Mouse (Mus musculus) limb, embryonic 13.5 days (tissue): ENCODE measurements at regions not wholly inside any gene's neighbourhood (a gene's known extent, or its start where the extent isn't known, plus 50 kb on each side); places are given as distances from the start of the nearest gene placed in this dataset.

Experiments
- ATAC-seq: fragments of 200-750 bp; cut with Nextera tagmentation; 2 replicates; pipeline ENCODE4 v1.8.0; 2017; ENCODE audit warnings: low read depth, moderate number of reproducible peaks, moderate TSS enrichment; ENCODE audit not compliant: low FRiP score
- H3K27ac ChIP-seq: fragments of 300-500 bp; sonication (generic); 2 replicates; pipeline ENCODE4 v1.5.1; 2015; ENCODE audit warnings: inconsistent platforms, mild to moderate bottlenecking, moderate library complexity
- H3K27me3 ChIP-seq: fragments of 300-500 bp; sonication (generic); 2 replicates; pipeline ENCODE4 v1.6.1; 2015; ENCODE audit warnings: mild to moderate bottlenecking, inconsistent platforms
- H3K36me3 ChIP-seq: fragments of 300-500 bp; sonication (generic); 2 replicates; pipeline ENCODE4 v1.6.1; 2015; ENCODE audit warnings: inconsistent platforms, mild to moderate bottlenecking, moderate library complexity
- H3K4me1 ChIP-seq: fragments of 300-500 bp; sonication (generic); 2 replicates; pipeline ENCODE4 v1.6.1; 2015; ENCODE audit warnings: inconsistent platforms
- H3K4me2 ChIP-seq: fragments of 300-500 bp; sonication (generic); replicated peaks from 2 replicates; pipeline ENCODE4 v1.6.1; 2015; ENCODE audit warnings: inconsistent platforms, mild to moderate bottlenecking, moderate library complexity
- H3K4me3 ChIP-seq: fragments of 300-500 bp; sonication (generic); 2 replicates; pipeline ENCODE4 v1.5.1; 2015; ENCODE audit warnings: moderate library complexity, mild to moderate bottlenecking, inconsistent platforms
- H3K9ac ChIP-seq: fragments of 300-500 bp; sonication (generic); 2 replicates; pipeline ENCODE4 v1.6.1; 2015; ENCODE audit warnings: mild to moderate bottlenecking, inconsistent platforms
- H3K9me3 ChIP-seq: fragments of 300-500 bp; sonication (generic); 2 replicates; pipeline ENCODE4 v1.6.1; 2016; ENCODE audit warnings: inconsistent platforms
- WGBS: fragments of 180-500 bp; shearing (Covaris S2); methylation state at CpG from one replicate; pipeline ENCODE4 v1.1.7; 2015; 5-methylcytosine and 5-hydroxymethylcytosine counted together

DNA sequence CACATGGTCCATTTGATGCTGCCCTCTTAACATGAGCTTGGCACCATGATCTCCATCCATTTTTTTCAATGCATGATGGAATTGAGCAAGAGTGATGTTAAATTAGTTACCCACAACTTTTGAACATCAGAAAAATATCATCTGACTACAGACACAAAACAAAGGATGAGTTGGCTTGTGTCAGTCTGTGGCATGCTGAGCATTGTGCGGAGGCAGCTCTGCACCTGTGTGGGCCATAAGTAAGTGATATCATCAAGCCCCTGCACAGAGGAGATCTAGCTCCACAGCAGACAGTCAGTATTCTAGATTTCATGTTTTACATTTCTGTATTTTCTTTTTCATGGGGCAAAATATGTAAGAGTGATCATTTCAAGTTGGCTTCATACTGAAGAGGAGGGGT lies 962.8 kb downstream of the Slc4a3 start:
- WGBS: 96% methylated on average over 1 of the region's 1 CpGs
- Histone ChIP-seq H3K4me2 (no peak overlapping the region), H3K9me3 (no peaks in the 10 kb centered on the region), H3K9ac (no peak overlapping the region), H3K27ac (no peak overlapping the region), H3K27me3 (no peaks in the 10 kb centered on the region), H3K4me1 (no peaks in the 10 kb centered on the region), H3K36me3 (no peaks in the 10 kb centered on the region), H3K4me3 (no peak overlapping the region)
- no peak for ATAC-seq

DNA sequence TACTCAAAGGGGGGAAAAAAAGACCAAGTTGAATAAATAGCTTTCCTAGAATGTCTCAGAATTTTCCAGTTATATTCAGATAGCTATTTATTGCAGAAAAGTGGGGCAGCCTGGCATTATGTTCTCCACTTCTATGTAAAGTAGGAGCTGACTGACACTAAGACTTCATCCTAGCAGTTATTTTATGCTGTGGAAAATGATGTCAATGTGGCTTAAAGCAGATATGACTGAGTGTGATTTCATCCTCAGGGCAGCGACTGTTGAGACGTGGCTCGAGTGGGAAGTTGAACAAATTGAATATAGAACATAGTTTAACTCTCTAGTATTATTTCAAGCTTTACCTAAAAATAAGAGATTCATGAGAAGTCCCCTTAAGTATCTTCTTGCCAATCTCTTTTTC lies 963.4 kb downstream of the Slc4a3 start:
- H3K36me3 ChIP-seq: no peaks in the 10 kb centered on the region
- 92% methylated on average over 3 of the region's 3 CpGs for WGBS
- no peaks in the 10 kb centered on the region for H3K4me1 ChIP-seq
- H3K27ac ChIP-seq: no peak overlapping the region
- H3K9me3 ChIP-seq: no peaks in the 10 kb centered on the region
- H3K27me3 ChIP-seq: no peaks in the 10 kb centered on the region
- H3K9ac ChIP-seq: no peak overlapping the region
- ATAC-seq: no peak
- H3K4me2 ChIP-seq: no peak overlapping the region
- no peak overlapping the region for H3K4me3 ChIP-seq

DNA sequence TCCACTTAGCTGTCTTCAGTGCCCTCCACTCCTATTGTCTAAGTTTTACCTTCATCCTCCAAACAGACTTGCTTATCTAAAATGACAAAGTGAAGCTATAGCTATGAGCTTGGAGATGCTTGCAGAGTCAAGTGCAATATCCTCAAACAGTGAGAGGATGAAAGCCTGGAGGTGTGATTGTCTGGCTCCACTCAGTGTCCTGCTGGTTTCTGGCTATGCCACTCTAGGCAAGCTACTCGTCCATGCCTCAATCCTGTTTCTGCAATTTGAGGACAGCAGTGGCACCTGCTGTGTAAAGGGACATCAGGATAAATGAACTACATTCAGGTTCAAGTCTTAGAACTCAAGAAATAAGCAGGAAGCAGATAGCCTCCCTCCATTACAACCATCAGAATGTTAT lies 966.1 kb downstream of the Slc4a3 start:
- Histone ChIP-seq H3K36me3 (no peaks in the 10 kb centered on the region), H3K4me3 (no peak overlapping the region), H3K4me1 (no peaks in the 10 kb centered on the region), H3K27ac (no peak overlapping the region), H3K27me3 (no peaks in the 10 kb centered on the region), H3K9ac (no peak overlapping the region), H3K4me2 (no peak overlapping the region), H3K9me3 (no peaks in the 10 kb centered on the region)
- ATAC-seq: no peak
- 62% methylated on average over 1 of the region's 1 CpGs for WGBS

DNA sequence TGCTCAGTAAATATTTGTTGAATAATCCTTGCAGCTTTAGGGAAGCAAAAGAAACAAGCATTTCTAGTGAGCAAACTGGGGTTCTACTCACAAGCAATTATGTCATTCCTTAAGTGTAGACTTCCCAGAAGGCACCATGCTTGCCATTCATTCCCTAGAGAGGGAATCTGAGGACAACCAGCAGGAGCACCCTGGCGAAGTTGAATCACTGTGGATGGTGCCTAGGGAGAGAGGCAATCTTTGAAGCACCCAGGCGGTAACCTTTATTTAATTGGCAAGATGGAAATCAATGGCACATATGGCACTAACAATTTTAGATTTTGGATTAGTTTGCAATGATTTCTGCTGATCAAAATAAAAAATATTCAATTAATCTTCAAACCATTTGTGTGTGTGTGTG lies 967.4 kb downstream of the Slc4a3 start:
- H3K4me2 ChIP-seq: no peak overlapping the region
- H3K36me3 ChIP-seq: no peaks in the 10 kb centered on the region
- 91% methylated on average over 2 of the region's 2 CpGs for WGBS
- H3K27ac ChIP-seq: no peak overlapping the region
- no peaks in the 10 kb centered on the region for H3K27me3 ChIP-seq
- no peak overlapping the region for H3K4me3 ChIP-seq
- H3K9me3 ChIP-seq: no peaks in the 10 kb centered on the region
- ATAC-seq: no peak
- no peak overlapping the region for H3K9ac ChIP-seq
- H3K4me1 ChIP-seq: no peaks in the 10 kb centered on the region

DNA sequence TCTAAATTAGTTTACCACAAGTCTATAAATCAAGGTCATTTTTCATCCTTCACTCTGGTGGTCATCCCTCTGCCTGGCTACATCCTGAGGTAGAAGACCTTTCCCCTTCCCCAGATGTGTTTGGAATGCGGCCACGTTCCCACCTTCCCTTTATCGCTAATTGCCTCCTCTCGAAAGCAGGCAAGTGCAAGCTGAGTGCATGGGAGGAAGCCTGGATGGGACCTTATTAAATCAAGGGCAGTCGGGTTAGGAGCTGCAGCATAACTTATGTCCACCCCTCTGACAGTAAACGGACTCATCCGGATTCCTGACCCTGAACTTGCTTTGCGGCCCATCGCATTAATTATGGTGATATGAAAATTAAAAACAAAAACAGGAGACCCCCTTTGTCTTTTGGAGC lies 983.5 kb downstream of the Slc4a3 start:
- H3K27ac ChIP-seq: no peak overlapping the region
- no peaks in the 10 kb centered on the region for H3K36me3 ChIP-seq
- no peak overlapping the region for H3K4me3 ChIP-seq
- 29% methylated on average over 9 of the region's 9 CpGs for WGBS
- H3K4me1 ChIP-seq: peaks cover 23% of the 10 kb centered on the region
- H3K9ac ChIP-seq: no peak overlapping the region
- H3K9me3 ChIP-seq: no peaks in the 10 kb centered on the region
- no peak overlapping the region for H3K4me2 ChIP-seq
- ATAC-seq: no peak
- H3K27me3 ChIP-seq: no peaks in the 10 kb centered on the region

DNA sequence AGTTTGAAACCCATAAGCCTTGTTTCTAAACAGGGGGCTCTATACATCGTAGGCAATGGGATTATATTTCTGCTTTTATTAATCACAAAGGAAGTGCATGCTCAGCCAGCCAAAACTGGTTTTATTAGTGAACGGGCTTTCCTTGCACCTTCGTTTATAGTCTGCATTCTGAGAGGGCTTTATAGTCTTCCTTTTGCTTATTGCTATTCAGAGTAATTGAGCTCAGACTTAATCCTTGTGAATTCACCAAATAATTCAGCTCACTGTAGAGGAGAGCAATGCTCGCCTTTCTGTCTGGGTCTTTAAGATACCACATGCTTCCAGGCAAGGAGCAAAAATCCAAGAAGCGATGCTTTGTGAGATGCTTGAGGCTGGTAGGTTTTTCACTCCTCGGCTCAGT lies 984.3 kb downstream of the Slc4a3 start:
- H3K4me3 ChIP-seq: no peak overlapping the region
- H3K27me3 ChIP-seq: no peaks in the 10 kb centered on the region
- ATAC-seq: peak; percentile 78
- H3K4me1 ChIP-seq: peaks cover 27% of the 10 kb centered on the region
- WGBS: 26% methylated on average over 6 of the region's 6 CpGs
- H3K9ac ChIP-seq: no peak overlapping the region
- H3K4me2 ChIP-seq: no peak overlapping the region
- H3K36me3 ChIP-seq: no peaks in the 10 kb centered on the region
- peak overlapping the region; percentile 40; the same call in 1 of the 2 replicates for H3K27ac ChIP-seq
- no peaks in the 10 kb centered on the region for H3K9me3 ChIP-seq

DNA sequence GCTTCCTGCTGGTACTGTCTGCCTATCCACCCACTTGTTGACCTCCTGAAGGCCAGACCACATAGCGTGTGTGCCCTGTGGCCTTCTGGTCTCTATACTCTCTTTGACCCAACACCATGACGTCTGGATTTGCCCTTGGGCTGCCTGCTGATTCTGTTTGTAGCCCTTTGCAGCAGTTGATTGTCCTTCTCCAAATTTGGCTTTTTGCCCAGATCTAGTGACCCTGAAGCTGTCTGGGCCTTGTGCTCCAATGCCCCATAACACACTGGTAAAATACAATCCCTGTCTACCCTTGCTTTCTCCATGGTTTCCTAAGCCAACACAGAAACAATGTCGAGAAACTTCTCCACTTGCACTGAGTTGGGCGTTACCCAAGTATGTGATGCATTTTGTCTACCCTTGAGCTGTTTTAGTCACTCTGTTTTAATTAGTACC lies 979.3 kb downstream of the Epha4 start:
- Histone ChIP-seq H3K9me3 (no peaks in the 10 kb centered on the region), H3K27me3 (no peaks in the 10 kb centered on the region), H3K4me1 (peaks cover 15% of the 10 kb centered on the region), H3K27ac (no peak overlapping the region), H3K4me3 (no peak overlapping the region), H3K4me2 (no peak overlapping the region), H3K9ac (no peak overlapping the region), H3K36me3 (no peaks in the 10 kb centered on the region)
- 46% methylated on average over 4 of the region's 4 CpGs for WGBS
- ATAC-seq: no peak

DNA sequence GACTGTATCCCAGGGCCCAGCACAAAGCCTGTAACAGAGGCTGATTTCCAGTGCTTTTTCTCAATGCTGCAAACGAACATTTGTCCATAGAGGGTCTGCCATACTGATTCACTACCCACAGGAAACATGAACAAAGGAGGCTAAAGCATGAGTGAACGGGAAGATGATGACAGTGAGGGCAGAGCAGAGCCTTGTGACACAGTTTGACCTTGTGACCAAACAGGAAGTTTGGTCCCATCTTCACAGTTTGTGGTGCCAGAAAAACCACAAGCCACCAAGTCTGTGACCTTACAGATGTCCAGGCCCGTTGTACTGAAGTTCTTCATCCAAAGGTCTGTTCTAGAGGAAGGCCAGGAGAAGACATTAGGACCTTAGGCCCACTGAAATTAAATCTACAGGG lies 974.4 kb downstream of the Epha4 start:
- H3K4me3 ChIP-seq: no peak overlapping the region
- no peak overlapping the region for H3K9ac ChIP-seq
- no peak overlapping the region for H3K27ac ChIP-seq
- ATAC-seq: no peak
- H3K9me3 ChIP-seq: no peaks in the 10 kb centered on the region
- H3K36me3 ChIP-seq: no peaks in the 10 kb centered on the region
- no peaks in the 10 kb centered on the region for H3K27me3 ChIP-seq
- no peak overlapping the region for H3K4me2 ChIP-seq
- H3K4me1 ChIP-seq: peaks cover 11% of the 10 kb centered on the region; the same call in 1 of the 2 replicates
- 71% methylated on average over 3 of the region's 3 CpGs for WGBS

DNA sequence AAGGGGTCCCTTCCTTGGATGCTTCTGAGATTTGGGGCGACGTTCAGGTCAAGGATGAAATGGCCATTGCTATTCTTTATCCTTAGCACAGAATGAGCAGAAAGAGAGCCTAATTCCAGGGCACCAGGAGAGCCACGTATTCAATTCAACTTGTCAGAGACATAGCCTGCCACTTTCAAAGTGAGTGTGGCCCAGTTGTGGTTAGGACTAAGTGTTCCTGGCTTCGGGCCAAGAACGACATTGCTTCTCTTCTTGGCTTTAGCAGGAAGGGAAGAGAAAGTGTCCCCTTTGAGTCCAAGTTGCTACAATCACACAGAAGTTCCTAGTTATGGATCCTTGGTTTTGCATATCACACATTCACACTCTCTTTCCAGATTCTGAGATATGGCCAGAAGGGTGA lies 964.0 kb downstream of the Epha4 start:
- 58% methylated on average over 5 of the region's 5 CpGs for WGBS
- Histone ChIP-seq H3K27ac (no peak overlapping the region), H3K9ac (no peak overlapping the region), H3K4me1 (peaks cover 5% of the 10 kb centered on the region), H3K4me3 (no peak overlapping the region), H3K27me3 (no peaks in the 10 kb centered on the region), H3K4me2 (no peak overlapping the region), H3K36me3 (no peaks in the 10 kb centered on the region), H3K9me3 (no peaks in the 10 kb centered on the region)
- no peak for ATAC-seq

DNA sequence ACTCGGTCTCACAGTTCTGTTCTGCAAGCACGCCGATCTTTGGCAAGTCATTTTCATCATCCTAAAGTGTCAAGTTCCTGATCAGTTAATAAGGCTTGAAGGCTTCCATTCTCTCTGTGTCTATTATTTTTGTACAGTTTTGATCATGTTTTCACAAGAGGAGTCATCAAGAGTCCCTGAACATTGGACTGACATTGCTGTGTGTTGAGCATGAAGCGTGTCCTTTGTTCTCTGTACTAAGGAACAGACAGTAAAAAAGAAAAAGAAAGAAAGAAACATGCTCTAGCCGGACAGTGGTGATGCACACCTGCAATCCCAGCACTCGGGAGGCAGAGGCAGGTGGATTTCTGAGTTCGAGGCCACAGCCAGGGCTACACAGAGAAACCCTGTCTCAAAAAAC lies 955.4 kb downstream of the Epha4 start:
- H3K9ac ChIP-seq: no peak overlapping the region
- H3K27ac ChIP-seq: no peak overlapping the region
- 91% methylated on average over 7 of the region's 7 CpGs for WGBS
- H3K36me3 ChIP-seq: no peaks in the 10 kb centered on the region
- no peaks in the 10 kb centered on the region for H3K9me3 ChIP-seq
- ATAC-seq: no peak
- no peak overlapping the region for H3K4me2 ChIP-seq
- H3K27me3 ChIP-seq: no peaks in the 10 kb centered on the region
- no peaks in the 10 kb centered on the region for H3K4me1 ChIP-seq
- no peak overlapping the region for H3K4me3 ChIP-seq

DNA sequence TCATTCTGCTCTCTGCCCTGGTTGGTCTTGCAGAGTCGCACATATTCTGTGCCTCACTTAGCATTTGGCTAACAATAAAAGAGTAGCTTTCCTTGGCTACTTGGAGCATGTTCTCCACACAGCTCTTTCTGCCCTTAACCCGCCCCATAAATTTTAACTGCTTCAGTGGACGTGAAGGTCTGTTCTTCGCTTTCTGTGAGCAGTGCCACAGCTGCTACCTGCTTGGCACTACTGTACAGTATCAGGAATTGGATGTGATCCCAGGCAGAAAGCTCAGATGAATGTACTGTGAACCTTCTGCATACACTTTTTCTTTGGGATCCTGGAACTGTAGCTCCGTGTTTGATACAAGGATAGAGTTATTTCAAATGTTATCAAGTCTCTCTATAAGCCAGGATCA lies 939.4 kb downstream of the Epha4 start:
- Histone ChIP-seq H3K27me3 (no peaks in the 10 kb centered on the region), H3K27ac (no peak overlapping the region), H3K4me2 (no peak overlapping the region), H3K36me3 (no peaks in the 10 kb centered on the region), H3K4me1 (peaks cover 8% of the 10 kb centered on the region), H3K9me3 (no peaks in the 10 kb centered on the region), H3K9ac (no peak overlapping the region), H3K4me3 (no peak overlapping the region)
- 30% methylated on average over 5 of the region's 5 CpGs for WGBS
- ATAC-seq: no peak; the same call in 1 of the 2 replicates

DNA sequence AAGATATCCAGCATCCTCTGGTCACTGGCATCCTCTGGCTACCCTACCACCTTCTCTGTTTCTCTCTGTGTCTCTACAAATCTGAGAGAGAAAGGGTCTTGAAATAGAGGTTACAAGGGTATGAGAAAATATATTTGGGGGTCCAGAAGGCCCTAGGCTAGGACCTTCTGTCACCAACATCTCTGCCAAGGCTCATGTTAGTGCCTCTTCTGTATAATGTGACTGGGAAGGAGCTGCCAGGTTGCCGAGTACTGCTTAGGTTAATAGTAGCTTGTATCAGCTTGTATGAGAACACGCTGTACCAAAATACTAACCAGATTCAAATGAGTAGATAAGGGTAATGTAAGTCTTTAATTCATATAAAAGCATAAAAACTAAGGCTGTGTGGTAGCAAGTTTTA lies 929.0 kb downstream of the Epha4 start:
- H3K4me1 ChIP-seq: no peaks in the 10 kb centered on the region
- no peak overlapping the region for H3K9ac ChIP-seq
- H3K27ac ChIP-seq: no peak overlapping the region
- 96% methylated on average over 2 of the region's 2 CpGs for WGBS
- no peaks in the 10 kb centered on the region for H3K27me3 ChIP-seq
- no peak overlapping the region for H3K4me2 ChIP-seq
- H3K9me3 ChIP-seq: peaks cover 5% of the 10 kb centered on the region
- no peak for ATAC-seq
- no peak overlapping the region for H3K4me3 ChIP-seq
- no peaks in the 10 kb centered on the region for H3K36me3 ChIP-seq

DNA sequence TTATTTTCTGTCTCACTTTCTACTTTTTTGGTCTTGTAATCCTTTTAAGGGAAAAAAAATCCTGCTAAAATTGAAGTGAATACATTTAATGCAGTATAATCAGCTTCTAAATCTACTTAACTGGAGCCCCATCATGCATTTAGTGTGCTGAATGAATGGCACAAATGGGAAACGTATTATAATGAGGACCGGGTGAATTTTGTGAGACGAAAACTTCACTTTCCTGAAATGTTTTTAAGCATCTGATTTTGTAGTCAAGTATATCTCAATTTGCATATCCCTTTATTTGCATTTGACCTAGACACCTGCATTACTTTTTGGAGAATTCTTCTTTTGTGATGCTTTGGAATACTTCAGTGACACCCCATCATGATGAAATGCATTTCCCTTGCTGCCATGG lies 889.1 kb downstream of the Epha4 start:
- Histone ChIP-seq H3K4me1 (peaks cover 3% of the 10 kb centered on the region; the same call in 1 of the 2 replicates), H3K27ac (no peak overlapping the region), H3K36me3 (no peaks in the 10 kb centered on the region), H3K4me2 (no peak overlapping the region), H3K9me3 (no peaks in the 10 kb centered on the region), H3K27me3 (no peaks in the 10 kb centered on the region), H3K4me3 (no peak overlapping the region), H3K9ac (no peak overlapping the region)
- ATAC-seq: no peak
- 89% methylated on average over 3 of the region's 3 CpGs for WGBS
